Mouse (Mus musculus) thymus, adult 2 months (tissue): ENCODE measurements around the gene Spaca6. TPM values are rescaled to one million over a fixed set of nuclear protein-coding genes. Genes with fewer than 3 reads are reported as not detected.

Experiments used
- DNase-seq: peaks from one replicate; pipeline ENCODE4 v3.0.0; 2021
- H3K27ac ChIP-seq: fragments of 200-500 bp; 2 replicates; pipeline ENCODE4 v1.5.1; 2012; ENCODE audit warnings: low read length, control low read depth; ENCODE audit not compliant: control insufficient read depth, insufficient read depth
- H3K27me3 ChIP-seq: fragments of 200-500 bp; 2 replicates; pipeline ENCODE4 v1.6.1; 2012; ENCODE audit warnings: mild to moderate bottlenecking, low read length, moderate library complexity, mixed read lengths; ENCODE audit not compliant: control insufficient read depth, insufficient read depth
- H3K36me3 ChIP-seq: fragments of 200-500 bp; 2 replicates; pipeline ENCODE4 v1.6.1; 2012; ENCODE audit warnings: mild to moderate bottlenecking, low read length, moderate library complexity; ENCODE audit not compliant: control insufficient read depth, insufficient read depth
- H3K4me1 ChIP-seq: fragments of 200-500 bp; replicated peaks from 2 replicates; pipeline ENCODE4 v1.6.1; 2012; ENCODE audit warnings: low read length; ENCODE audit not compliant: control insufficient read depth, insufficient read depth
- H3K4me3 ChIP-seq: fragments of 200-500 bp; 2 replicates; pipeline ENCODE4 v1.5.1; 2012; ENCODE audit warnings: mild to moderate bottlenecking, low read length, control low read depth, moderate library complexity; ENCODE audit not compliant: control insufficient read depth, insufficient read depth
- CTCF ChIP-seq: fragments of 200-500 bp; IDR thresholded peaks from 2 replicates; pipeline ENCODE4 v1.5.1; 2012; ENCODE audit warnings: mild to moderate bottlenecking, control low read depth, low read length, moderate library complexity, borderline replicate concordance; ENCODE audit not compliant: control insufficient read depth, poor library complexity, insufficient read depth; ENCODE audit errors: extremely low read depth
- POLR2A ChIP-seq: fragments of 200-500 bp; IDR thresholded peaks from 2 replicates; pipeline ENCODE4 v1.6.1; 2012; ENCODE audit warnings: mild to moderate bottlenecking, low read length, control low read depth, moderate library complexity; ENCODE audit not compliant: control insufficient read depth, poor library complexity, insufficient read depth; ENCODE audit errors: extremely low read depth
- WGBS: fragments of 180-500 bp; shearing (Covaris S2); methylation state at CpG from one replicate; pipeline ENCODE4 v1.1.7; 2018; 5-methylcytosine and 5-hydroxymethylcytosine counted together
- polyA plus RNA-seq: library from polyadenylated mRNA; depleted of rRNA; stranded (reverse); fragments of >200 nt; gene quantifications from 2 replicates; pipeline ENCODE4 v1.2.3, GENCODE M21; 2012

Spaca6 gene
- polyA plus RNA-seq, 1 experiment, result 14.9 TPM

GRCm38 (mm10) chr17:17860110-17860509 is 33.2 kb downstream of the Spaca6 start:
- H3K4me3 ChIP-seq, result no peak overlapping the region
- WGBS, result 50% methylated on average over 3 of the region's 3 CpGs
- no peaks in the 10 kb centered on the region for H3K27me3 ChIP-seq
- no peak overlapping the region for H3K27ac ChIP-seq
- TF ChIP-seq CTCF (no peak), POLR2A (no peak)
- H3K4me1 ChIP-seq, result no peaks in the 10 kb centered on the region
- DNase-seq, result no peak
- no peaks in the 10 kb centered on the region for H3K36me3 ChIP-seq

GRCm38 (mm10) chr17:17862360-17862759 is 35.4 kb downstream of the Spaca6 start:
- TF ChIP-seq POLR2A, result no peak
- no peak for TF ChIP-seq CTCF
- DNase-seq, result no peak
- Histone ChIP-seq H3K36me3 (no peaks in the 10 kb centered on the region), H3K27me3 (no peaks in the 10 kb centered on the region), H3K4me1 (no peaks in the 10 kb centered on the region), H3K27ac (no peak overlapping the region), H3K4me3 (no peak overlapping the region)
- 90% methylated on average over 1 of the region's 1 CpGs for WGBS

- no peak for TF ChIP-seq CTCF
- no peak for TF ChIP-seq POLR2A
- Histone ChIP-seq H3K27me3 (no peaks in the 10 kb centered on the region), H3K4me1 (no peaks in the 10 kb centered on the region), H3K4me3 (no peak overlapping the region), H3K27ac (no peak overlapping the region), H3K36me3 (no peaks in the 10 kb centered on the region)
- no peak for DNase-seq
- WGBS, result 44% methylated on average over 2 of the region's 2 CpGs
These were observed 38.2 kb downstream of the Spaca6 start for GRCm38 (mm10) chr17:17865168-17865567.

GRCm38 (mm10) chr17:17866801-17867469 is 40.0 kb downstream of the Spaca6 start:
- Histone ChIP-seq H3K27me3 (no peaks in the 10 kb centered on the region), H3K4me3 (no peak overlapping the region), H3K27ac (no peak overlapping the region), H3K4me1 (no peaks in the 10 kb centered on the region), H3K36me3 (no peaks in the 10 kb centered on the region)
- DNase-seq, result no peak
- no peak for TF ChIP-seq CTCF
- TF ChIP-seq POLR2A, result no peak
- WGBS, result 89% methylated on average over 11 of the region's 11 CpGs

- no peaks in the 10 kb centered on the region for H3K36me3 ChIP-seq
- no peak for DNase-seq
- H3K27ac ChIP-seq, result no peak overlapping the region
- WGBS, result 58% methylated on average over 2 of the region's 2 CpGs
- TF ChIP-seq CTCF, result no peak
- no peak for TF ChIP-seq POLR2A
- no peak overlapping the region for H3K4me3 ChIP-seq
- no peaks in the 10 kb centered on the region for H3K27me3 ChIP-seq
- H3K4me1 ChIP-seq, result no peaks in the 10 kb centered on the region
These were observed 44.1 kb downstream of the Spaca6 start for GRCm38 (mm10) chr17:17870892-17871550.

GRCm38 (mm10) chr17:17871697-17872096 is 44.7 kb downstream of the Spaca6 start:
- DNase-seq, result no peak
- H3K27me3 ChIP-seq, result no peaks in the 10 kb centered on the region
- 9% methylated on average over 2 of the region's 2 CpGs for WGBS
- no peaks in the 10 kb centered on the region for H3K36me3 ChIP-seq
- H3K4me1 ChIP-seq, result no peaks in the 10 kb centered on the region
- no peak overlapping the region for H3K27ac ChIP-seq
- no peak overlapping the region for H3K4me3 ChIP-seq
- TF ChIP-seq POLR2A (no peak), CTCF (no peak)
